Mouse (Mus musculus) midbrain, embryonic 16.5 days (tissue): Measurements from ENCODE around the gene Castor2. TPM values are rescaled to one million over a fixed set of nuclear protein-coding genes. Genes with fewer than 3 reads are reported as not detected.

Source experiments
- ATAC-seq: fragments of 200-750 bp; cut with Nextera tagmentation; 2 replicates; pipeline ENCODE4 v1.8.0; 2017; ENCODE audit warnings: moderate TSS enrichment
- H3K27ac ChIP-seq: fragments of 300-500 bp; sonication (generic); 2 replicates; pipeline ENCODE4 v1.5.1; 2014; ENCODE audit warnings: mild to moderate bottlenecking, low read length, mixed read lengths
- H3K27me3 ChIP-seq: fragments of 300-500 bp; sonication (generic); 2 replicates; pipeline ENCODE4 v1.6.1; 2014; ENCODE audit warnings: low read depth, low read length, mixed read lengths; ENCODE audit not compliant: control insufficient read depth, insufficient read depth
- H3K36me3 ChIP-seq: fragments of 300-500 bp; sonication (generic); 2 replicates; pipeline ENCODE4 v1.6.1; 2014; ENCODE audit warnings: mild to moderate bottlenecking, low read length, moderate library complexity, mixed read lengths; ENCODE audit not compliant: control insufficient read depth, insufficient read depth
- H3K4me1 ChIP-seq: fragments of 300-500 bp; sonication (generic); 2 replicates; pipeline ENCODE4 v1.6.1; 2014; ENCODE audit warnings: mild to moderate bottlenecking, low read length, mixed read lengths; ENCODE audit not compliant: control insufficient read depth, insufficient read depth
- H3K4me2 ChIP-seq: fragments of 300-500 bp; sonication (generic); 2 replicates; pipeline ENCODE4 v1.6.1; 2014; ENCODE audit warnings: mild to moderate bottlenecking, low read length, mixed read lengths
- H3K4me3 ChIP-seq: fragments of 300-500 bp; sonication (generic); 2 replicates; pipeline ENCODE4 v1.5.1; 2014; ENCODE audit warnings: low read depth, mild to moderate bottlenecking, low read length, moderate library complexity, mixed read lengths
- H3K9ac ChIP-seq: fragments of 300-500 bp; sonication (generic); 2 replicates; pipeline ENCODE4 v1.6.1; 2014; ENCODE audit warnings: low read depth, low read length, mixed read lengths
- H3K9me3 ChIP-seq: fragments of 300-500 bp; sonication (generic); replicated peaks from 2 replicates; pipeline ENCODE4 v1.6.1; 2014; ENCODE audit warnings: mild to moderate bottlenecking, low read length, mixed read lengths; ENCODE audit not compliant: control insufficient read depth, poor library complexity, severe bottlenecking
- WGBS: fragments of 180-500 bp; shearing (Covaris S2); extraction: QIAGEN DNeasy Blood & Tissue Kit; methylation state at CpG from one replicate; pipeline ENCODE4 v1.1.7; 2014; 5-methylcytosine and 5-hydroxymethylcytosine counted together
- polyA plus RNA-seq: library from polyadenylated mRNA; unstranded; fragments of >200 nt; fragmentation: Nextera tagmentation; extraction: Ambion mirVana; gene quantifications from 2 replicates; pipeline ENCODE4 v1.2.1, GENCODE M21; 2015

Gene Castor2
- polyA plus RNA-seq, 1 experiment from 2014 or later, result 34.8 TPM

DNA sequence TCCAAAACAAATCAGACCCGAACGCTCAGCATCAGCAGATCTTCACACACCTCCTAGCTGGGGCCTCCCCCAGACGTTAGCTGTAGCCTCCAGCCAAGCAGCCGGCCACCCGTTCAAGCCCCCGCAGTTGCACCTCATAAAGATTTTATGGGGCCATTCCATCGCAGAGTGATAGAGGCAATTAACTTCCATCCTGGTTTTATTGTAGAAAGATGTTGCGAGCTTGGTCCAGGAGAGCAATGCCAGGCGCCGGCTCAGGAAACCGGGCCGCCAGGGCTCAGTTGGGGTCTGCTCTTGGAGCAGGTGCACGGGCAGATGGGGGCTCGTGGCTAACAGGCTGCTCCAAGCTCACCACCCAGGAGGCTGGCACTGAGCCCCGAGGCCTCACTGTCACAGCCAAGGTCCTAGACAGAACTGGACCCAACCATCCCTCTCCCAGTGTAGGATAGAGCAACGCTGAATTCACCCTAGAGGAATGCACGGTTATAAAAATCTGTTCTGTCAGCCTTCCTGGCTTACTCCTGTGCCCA is 25.9 kb upstream of the Castor2 start:
- Histone ChIP-seq H3K27ac (no peak overlapping the region), H3K4me3 (no peak overlapping the region), H3K9ac (no peak overlapping the region), H3K36me3 (no peaks in the 10 kb centered on the region), H3K4me1 (no peaks in the 10 kb centered on the region), H3K9me3 (no peaks in the 10 kb centered on the region), H3K4me2 (no peak overlapping the region), H3K27me3 (no peaks in the 10 kb centered on the region)
- WGBS, result 65% methylated on average over 17 of the region's 17 CpGs
- 0 out of 2 replicates have a peak, but pooled peaks have one; percentile 39 for ATAC-seq

DNA sequence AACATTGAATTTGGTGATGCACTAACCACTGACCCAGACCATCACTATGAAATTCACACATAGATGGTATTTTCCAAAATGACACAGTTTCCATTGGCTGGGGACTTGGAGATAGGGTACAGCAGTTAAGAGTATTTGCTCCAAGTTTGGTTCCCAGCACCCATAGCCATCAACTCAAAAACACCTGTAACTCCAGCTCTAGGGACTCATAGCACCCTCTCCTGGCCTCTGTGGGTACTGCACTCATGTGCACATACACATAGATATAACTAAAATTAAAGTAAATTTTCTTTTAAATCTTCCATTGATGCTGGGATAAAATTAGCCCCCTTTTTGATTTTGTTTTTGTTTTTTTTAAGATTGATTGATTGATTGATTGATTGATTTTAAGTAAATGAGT is 25.1 kb upstream of the Castor2 start:
- H3K4me1 ChIP-seq, result no peaks in the 10 kb centered on the region
- no peak for ATAC-seq
- no peaks in the 10 kb centered on the region for H3K36me3 ChIP-seq
- no peaks in the 10 kb centered on the region for H3K27me3 ChIP-seq
- H3K9me3 ChIP-seq, result no peaks in the 10 kb centered on the region
- no peak overlapping the region for H3K4me2 ChIP-seq
- H3K4me3 ChIP-seq, result no peak overlapping the region
- no peak overlapping the region for H3K9ac ChIP-seq
- no peak overlapping the region for H3K27ac ChIP-seq

DNA sequence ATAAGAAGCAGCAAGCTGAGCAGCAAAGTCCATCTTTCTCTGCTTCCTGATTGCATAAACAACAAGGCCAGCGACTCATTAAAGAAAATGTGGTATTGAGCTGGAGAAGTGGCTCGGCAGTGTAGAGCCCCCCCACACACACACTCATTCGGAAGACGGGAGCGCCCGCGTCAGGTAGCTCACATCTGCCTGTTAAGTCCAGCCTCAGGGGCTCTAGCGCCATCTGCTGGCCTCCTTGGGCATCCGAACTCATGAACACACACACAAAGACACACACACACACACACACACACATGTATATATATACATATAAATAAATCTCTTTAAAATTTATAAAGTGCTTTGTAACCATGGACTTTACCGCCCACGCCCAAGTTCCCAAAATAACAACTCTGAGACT is 23.3 kb upstream of the Castor2 start:
- no peak for ATAC-seq
- Histone ChIP-seq H3K36me3 (no peaks in the 10 kb centered on the region), H3K27ac (no peak overlapping the region), H3K9me3 (no peaks in the 10 kb centered on the region), H3K4me1 (no peaks in the 10 kb centered on the region), H3K9ac (no peak overlapping the region), H3K4me3 (no peak overlapping the region), H3K4me2 (no peak overlapping the region), H3K27me3 (no peaks in the 10 kb centered on the region)
- WGBS, result 92% methylated on average over 11 of the region's 11 CpGs

DNA sequence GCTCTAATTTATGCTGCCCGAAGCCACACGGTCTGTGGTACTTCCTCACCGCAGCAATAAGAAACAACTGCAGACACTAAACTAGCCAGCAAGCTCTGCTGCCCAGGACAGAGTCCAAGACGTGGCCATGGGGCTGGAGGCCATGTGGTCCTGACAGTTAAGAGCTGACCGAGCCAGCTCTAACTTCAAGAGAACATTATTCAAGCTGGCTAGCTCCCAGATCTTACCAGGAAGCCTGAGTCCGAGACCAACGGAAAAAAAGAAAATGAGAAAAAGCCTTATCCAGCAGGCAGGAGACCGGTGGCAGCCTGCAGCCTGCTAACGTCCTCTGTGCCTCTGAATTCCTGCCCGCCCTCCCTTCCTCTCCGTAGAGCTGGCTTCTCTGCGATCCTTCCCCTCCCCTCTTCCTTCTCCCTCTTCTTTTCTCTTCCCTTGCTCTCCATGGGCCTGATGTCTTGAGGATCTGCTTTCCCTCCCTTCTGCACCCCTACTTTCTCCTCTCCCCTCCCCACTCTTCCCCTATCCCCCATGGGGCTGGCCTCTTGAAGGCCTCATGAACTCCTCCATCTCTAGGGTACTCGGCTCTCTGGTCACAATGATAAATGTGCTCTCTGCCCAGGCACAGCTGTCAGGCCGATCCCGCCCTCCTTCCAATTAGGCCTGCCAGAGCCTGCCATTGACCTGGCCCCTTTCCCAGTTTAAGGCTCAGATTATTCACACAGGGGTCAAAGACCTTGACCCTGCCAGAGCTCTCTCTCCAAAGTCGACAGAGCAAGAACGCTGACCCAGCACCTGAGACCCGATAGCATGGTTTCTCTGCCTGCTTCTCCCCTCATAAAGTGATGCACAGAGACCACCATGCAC is 18.6 kb upstream of the Castor2 start:
- H3K36me3 ChIP-seq, result no peaks in the 10 kb centered on the region
- no peak overlapping the region for H3K4me2 ChIP-seq
- ATAC-seq, result no peak
- H3K9ac ChIP-seq, result no peak overlapping the region
- no peak overlapping the region for H3K27ac ChIP-seq
- H3K4me1 ChIP-seq, result no peaks in the 10 kb centered on the region
- H3K4me3 ChIP-seq, result no peak overlapping the region
- H3K27me3 ChIP-seq, result no peaks in the 10 kb centered on the region
- 52% methylated on average over 18 of the region's 18 CpGs for WGBS
- H3K9me3 ChIP-seq, result no peaks in the 10 kb centered on the region

DNA sequence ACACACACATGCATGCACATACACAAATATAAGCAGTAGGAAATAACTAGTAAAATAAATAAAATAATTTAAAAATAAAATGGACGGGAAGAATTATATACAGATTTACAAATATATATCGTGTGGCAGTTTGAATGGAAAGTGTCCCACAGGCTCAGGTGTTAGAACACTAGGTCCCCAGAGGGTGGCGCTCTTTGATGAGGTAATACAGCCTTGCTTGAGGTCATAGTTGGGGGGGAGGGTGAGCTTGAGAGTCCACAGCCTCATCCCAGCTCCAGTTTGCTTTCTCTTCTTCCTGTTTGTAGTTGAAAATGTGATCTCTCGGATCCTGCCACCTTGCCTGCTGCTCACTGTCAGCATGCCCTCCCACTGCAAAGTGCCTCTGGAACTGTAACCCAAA is 14.3 kb upstream of the Castor2 start:
- Histone ChIP-seq H3K27ac (no peak overlapping the region), H3K9ac (no peak overlapping the region), H3K4me1 (no peaks in the 10 kb centered on the region), H3K4me3 (no peak overlapping the region), H3K4me2 (no peak overlapping the region), H3K27me3 (no peaks in the 10 kb centered on the region), H3K9me3 (no peaks in the 10 kb centered on the region), H3K36me3 (no peaks in the 10 kb centered on the region)
- 81% methylated on average over 4 of the region's 4 CpGs for WGBS
- no peak for ATAC-seq

DNA sequence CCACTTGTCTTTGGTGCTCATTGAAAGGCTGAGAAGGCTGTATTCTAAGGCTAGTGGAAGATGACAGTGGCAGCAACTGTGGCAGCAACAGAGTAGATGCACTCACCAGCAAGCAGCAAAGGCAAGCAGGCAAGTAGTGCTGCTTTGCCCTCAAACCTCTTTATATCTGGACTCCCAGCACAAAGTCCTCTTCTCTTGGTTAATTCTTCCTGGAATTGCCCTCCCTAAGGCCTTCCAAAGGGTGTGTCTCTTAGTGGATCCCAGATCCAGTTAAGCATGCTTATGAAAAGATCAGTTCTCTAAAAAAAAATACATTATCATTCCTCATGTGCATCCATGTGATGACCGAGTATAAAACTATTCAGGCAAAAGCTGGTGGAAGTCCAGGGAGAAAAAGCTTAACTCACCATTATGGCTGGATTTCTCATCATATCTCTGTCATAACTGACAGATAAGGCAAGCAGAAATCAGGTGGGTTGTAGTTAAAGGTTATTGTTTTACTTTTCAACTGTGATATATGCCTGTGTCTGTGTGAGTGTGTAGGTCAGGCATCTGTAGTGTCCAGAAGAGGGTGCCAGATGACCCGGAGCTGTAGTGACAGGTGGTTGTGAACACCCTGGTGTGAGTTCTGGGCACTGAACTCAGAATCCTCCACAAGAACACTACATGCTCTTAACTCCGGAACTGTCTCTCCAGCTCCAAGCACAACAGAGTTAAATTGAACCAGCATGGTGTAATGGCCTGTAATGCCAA is 13.4 kb upstream of the Castor2 start:
- H3K4me3 ChIP-seq, result no peak overlapping the region
- no peaks in the 10 kb centered on the region for H3K27me3 ChIP-seq
- ATAC-seq, result no peak
- no peaks in the 10 kb centered on the region for H3K36me3 ChIP-seq
- 82% methylated on average over 3 of the region's 3 CpGs for WGBS
- H3K9me3 ChIP-seq, result no peaks in the 10 kb centered on the region
- no peak overlapping the region for H3K9ac ChIP-seq
- H3K27ac ChIP-seq, result no peak overlapping the region
- no peak overlapping the region for H3K4me2 ChIP-seq
- no peaks in the 10 kb centered on the region for H3K4me1 ChIP-seq

DNA sequence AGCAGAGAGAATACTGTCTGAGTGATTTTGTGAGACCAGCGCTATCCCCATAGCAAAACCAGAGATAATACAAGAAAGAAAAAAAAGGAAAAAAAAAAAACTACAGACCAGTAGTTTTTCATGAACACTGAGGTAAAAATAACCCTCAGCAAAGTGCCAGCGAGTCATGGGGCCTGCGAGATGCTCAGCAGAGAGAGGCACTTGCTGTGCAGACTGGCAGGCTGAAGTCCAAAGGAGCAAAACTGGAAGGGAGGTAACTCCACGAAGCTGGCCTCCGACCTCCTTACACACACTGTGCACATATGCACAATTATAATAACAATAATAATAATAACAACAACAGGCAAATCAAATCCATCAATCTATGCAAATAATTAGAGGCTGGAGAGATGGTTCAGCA is 12.3 kb upstream of the Castor2 start:
- ATAC-seq, result no peak
- Histone ChIP-seq H3K9ac (no peak overlapping the region), H3K4me1 (no peaks in the 10 kb centered on the region), H3K4me3 (no peak overlapping the region), H3K4me2 (no peak overlapping the region), H3K27me3 (no peaks in the 10 kb centered on the region), H3K27ac (no peak overlapping the region), H3K9me3 (no peaks in the 10 kb centered on the region), H3K36me3 (no peaks in the 10 kb centered on the region)
- 73% methylated on average over 5 of the region's 5 CpGs for WGBS

DNA sequence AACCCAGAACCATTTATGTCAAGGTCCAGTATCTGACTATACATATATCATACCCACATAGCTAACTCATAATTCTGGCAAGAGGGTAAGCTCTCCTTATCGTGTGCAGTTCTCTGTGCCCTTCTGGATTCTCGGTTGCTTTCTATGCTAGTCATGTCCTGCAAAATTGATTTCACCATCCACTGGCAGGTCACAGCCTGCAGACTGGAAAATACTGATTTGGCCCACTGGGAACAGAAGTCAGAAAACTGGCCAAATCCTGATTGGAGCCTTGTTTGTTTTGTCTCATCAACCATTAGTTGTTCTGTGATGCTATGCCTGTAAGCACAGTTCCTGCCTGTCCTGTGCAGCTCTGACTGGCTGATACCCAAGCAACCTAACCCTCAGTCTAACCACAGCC is 3.7 kb upstream of the Castor2 start:
- WGBS, result 86% methylated on average over 2 of the region's 2 CpGs
- Histone ChIP-seq H3K9me3 (no peaks in the 10 kb centered on the region), H3K27ac (no peak overlapping the region), H3K36me3 (no peaks in the 10 kb centered on the region), H3K4me3 (no peak overlapping the region), H3K27me3 (no peaks in the 10 kb centered on the region), H3K4me2 (no peak overlapping the region), H3K9ac (no peak overlapping the region), H3K4me1 (peaks cover 6% of the 10 kb centered on the region; the same call in 1 of the 2 replicates)
- ATAC-seq, result no peak

DNA sequence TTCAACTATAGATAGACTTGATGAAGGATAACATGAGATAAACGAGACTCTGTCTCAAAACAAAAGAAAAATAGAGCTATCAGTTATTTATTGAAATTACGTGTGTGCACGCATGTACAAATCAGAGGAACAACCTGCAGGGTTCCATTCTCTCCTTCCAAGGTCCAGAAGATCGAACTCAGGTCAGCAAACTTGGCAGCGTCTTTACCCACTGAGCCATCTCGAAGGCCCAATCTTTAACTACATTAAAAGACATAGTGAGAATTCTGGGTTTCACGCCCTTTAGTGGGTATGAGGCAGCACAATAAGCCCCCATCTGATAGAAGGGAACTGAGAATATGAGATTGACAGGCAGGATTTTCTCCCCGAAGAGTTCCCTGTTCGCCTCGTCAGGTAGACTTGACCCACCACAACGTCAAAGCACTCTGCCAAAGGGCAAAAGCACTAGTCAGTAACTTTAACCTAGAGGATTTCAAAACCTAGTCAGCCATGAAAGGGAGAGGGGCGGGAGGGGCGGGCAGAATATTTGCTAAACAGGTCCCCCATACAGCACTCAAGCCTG is 1.1 kb upstream of the Castor2 start:
- H3K4me2 ChIP-seq, result peak overlapping the region; percentile 76
- peaks cover 27% of the 10 kb centered on the region for H3K4me1 ChIP-seq
- H3K27ac ChIP-seq, result peak overlapping the region; percentile 91; the same call in 1 of the 2 replicates
- H3K27me3 ChIP-seq, result no peaks in the 10 kb centered on the region
- ATAC-seq, result no peak
- peak overlapping the region; percentile 90 for H3K9ac ChIP-seq
- peak overlapping the region; percentile 89 for H3K4me3 ChIP-seq
- no peaks in the 10 kb centered on the region for H3K36me3 ChIP-seq
- WGBS, result 41% methylated on average over 13 of the region's 13 CpGs
- no peaks in the 10 kb centered on the region for H3K9me3 ChIP-seq
